Mouse (Mus musculus) neutrophil, adult 5-6 weeks (primary cell): ENCODE measurements around the gene Tomm40l. TPM values are rescaled to one million over a fixed set of nuclear protein-coding genes. Genes with fewer than 3 reads are reported as not detected.
A peak's percentile ranks its signal among the peaks of the same experiment; 100 is the strongest.

Experiments
- ATAC-seq: fragments of 151-379, 151-347 bp; 2 replicates; pipeline ENCODE4 v1.8.0; 2017; ENCODE audit warnings: mild to moderate bottlenecking, moderate TSS enrichment; ENCODE audit not compliant: insufficient number of reproducible peaks, poor library complexity, low FRiP score, severe bottlenecking; ENCODE audit errors: extremely low read depth
- total RNA-seq: library from RNA; stranded (forward); fragments of 200-1000 nt; gene quantifications from 2 replicates; pipeline ENCODE4 v1.2.3, GENCODE M21; 2017

Tomm40l gene
- total RNA-seq, 1 experiment from 2014 or later, result 6.6 TPM

DNA sequence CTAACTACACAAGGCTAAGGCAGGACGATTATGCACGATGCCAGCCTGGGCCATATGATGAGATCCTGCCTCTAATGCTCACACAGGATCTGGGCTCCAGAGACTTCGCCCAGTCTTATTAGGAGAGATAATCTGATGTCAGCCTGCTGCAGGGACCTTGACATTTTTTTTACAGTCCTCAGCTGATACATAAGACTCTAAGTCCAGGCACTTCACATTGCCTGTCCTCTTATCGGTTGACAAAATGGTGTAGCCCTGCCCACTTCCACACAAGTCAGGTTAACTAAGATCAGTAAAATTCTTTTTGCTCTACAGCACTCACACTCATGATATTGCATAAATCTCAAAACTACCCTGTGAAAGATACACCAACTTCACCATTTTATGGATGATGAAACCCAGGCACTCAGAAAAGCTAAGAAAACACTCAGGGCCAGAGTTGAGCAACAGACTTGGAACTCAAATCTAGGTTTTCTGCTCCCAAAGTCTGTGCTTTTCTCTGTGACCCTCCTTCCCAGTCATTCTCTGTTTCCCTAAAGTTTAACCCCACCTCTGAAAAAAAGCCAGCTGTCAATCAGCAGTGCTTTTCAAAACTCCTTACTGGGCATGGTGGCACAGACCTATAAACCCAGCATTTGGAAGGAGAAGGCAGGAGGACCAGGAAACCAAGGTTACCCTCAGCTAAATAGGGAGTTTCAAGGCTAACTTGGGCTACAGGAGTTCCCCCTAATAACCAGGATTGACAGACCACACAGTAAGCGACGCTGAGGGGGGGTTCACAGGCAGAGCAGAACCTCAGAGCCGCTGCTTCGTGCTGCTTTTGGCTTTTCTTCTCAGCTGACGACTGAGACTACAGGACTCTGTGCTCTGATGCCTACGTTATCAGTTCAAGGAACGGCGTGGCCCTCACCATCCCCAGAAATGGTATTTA, 10.8 kb upstream of the Tomm40l start:
- no peak for ATAC-seq

- ATAC-seq, result no peak
Observed at GRCm38 (mm10) chr1:171232348-171232747, 10.0 kb upstream of the Tomm40l start.

GRCm38 (mm10) chr1:171231844-171232243, 9.5 kb upstream of the Tomm40l start:
- no peak for ATAC-seq

GRCm38 (mm10) chr1:171230215-171230614, 7.9 kb upstream of the Tomm40l start:
- no peak for ATAC-seq

DNA sequence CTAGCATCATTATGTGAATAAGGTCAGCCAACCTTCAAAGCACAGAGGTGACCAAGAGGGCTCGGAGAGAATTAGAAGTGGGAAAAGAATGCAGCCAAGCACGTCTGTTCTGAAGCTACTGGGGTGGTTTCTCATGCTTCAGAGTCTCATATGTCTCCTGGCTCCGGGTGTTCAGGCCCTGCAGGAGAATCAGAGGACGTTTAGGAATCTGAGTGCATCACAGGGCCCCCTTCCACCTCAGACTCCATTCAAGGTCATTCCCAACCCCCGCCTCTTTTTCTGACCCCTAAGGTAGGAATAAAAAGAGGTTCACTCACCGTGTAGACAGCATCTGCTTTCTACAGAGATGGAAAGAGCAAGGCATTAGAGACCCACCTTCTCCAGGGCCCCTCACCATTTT, 7.4 kb upstream of the Tomm40l start:
- ATAC-seq, result no peak

- no peak for ATAC-seq
Observed at GRCm38 (mm10) chr1:171227879-171228278, 5.6 kb upstream of the Tomm40l start.

GRCm38 (mm10) chr1:171226780-171227179, 4.5 kb upstream of the Tomm40l start:
- no peak for ATAC-seq

- no peak for ATAC-seq
Observed at GRCm38 (mm10) chr1:171224857-171225256, 2.5 kb upstream of the Tomm40l start, which contains the start of gene Apoa2. Apoa2 (plus strand) TSS chr1:171225054.

DNA sequence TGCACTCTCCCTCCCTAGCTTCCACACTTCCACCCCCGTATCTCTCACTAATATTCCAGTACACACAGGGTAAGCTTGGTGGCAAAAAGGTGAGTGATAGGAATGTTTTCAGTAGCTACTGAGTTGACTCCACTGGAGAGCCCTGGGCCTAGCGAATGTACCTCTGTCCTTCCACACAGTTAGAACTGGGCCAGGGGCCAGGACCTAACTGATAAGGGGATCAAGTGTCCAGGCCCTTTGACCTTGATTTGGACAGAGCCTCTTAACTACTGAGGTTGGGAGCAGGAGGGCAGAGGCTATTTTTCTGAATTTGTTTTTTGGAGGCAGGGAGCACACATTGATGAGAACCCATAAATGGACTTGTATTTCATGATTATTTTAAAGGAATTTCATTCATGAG, 1.5 kb upstream of the Tomm40l start:
- no peak for ATAC-seq

- ATAC-seq, result no peak
Observed at GRCm38 (mm10) chr1:171223168-171223567, 854 bp upstream of the Tomm40l start.

GRCm38 (mm10) chr1:171221281-171222193, 777 bp downstream of the Tomm40l start:
- ATAC-seq, result no peak

DNA sequence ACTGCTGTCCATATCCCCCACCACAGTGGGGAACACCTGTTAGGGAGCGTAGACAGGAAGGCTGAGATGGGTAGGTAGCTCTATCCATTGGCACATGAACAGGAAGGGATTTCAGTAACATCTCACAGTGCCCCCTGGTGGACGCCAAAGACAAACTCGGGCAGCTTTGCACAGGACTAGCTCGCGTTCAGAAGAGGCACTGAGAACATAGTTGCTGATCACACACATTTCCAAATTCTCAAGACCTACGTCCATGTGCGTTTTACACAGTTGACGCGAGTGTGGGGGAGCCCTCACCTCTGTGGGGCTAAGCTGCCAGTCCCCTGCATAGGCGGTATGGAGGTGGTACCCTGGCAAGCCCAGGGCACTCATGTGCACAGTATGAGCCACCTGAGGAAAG, 1.4 kb downstream of the Tomm40l start:
- peak; percentile 20; the same call in 1 of the 2 replicates for ATAC-seq

DNA sequence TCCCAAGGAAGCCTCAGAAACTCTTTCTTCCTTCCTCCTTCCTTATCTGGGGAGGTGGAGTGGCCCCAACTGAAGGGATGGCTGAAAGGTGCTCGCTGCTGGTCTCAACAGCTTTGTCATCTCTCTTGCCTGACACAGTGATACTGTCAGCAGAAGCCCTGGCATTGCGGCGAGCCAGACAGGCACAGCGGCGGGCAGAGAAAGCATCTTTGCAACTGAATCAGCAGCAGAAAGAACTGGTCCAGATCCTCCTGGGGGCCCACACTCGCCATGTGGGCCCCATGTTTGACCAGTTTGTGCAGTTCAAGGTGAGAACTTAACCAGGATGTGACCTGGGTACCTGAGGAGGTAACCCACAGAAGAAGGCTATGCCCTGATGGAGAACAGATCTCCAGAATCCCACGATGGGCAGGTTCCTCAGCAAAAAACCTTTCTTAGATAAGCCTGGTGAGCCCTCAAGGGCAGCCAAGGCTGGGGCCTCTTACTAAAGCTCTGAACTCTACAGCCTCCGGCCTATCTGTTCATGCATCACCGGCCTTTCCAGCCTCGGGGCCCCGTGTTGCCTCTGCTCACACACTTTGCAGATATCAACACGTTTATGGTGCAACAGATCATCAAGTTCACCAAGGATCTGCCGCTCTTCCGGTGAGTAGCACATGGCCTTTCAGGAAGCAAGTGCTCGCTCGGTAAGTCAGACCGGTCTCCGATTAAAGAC, 5.9 kb downstream of the Tomm40l start:
- ATAC-seq, result no peak

- no peak for ATAC-seq
Observed at GRCm38 (mm10) chr1:171213801-171214496, 8.4 kb downstream of the Tomm40l start, which contains the start of gene Nr1i3. Nr1i3 (plus strand) TSS chr1:171213970.

- no peak for ATAC-seq
Observed at GRCm38 (mm10) chr1:171212854-171213253, 9.5 kb downstream of the Tomm40l start.

DNA sequence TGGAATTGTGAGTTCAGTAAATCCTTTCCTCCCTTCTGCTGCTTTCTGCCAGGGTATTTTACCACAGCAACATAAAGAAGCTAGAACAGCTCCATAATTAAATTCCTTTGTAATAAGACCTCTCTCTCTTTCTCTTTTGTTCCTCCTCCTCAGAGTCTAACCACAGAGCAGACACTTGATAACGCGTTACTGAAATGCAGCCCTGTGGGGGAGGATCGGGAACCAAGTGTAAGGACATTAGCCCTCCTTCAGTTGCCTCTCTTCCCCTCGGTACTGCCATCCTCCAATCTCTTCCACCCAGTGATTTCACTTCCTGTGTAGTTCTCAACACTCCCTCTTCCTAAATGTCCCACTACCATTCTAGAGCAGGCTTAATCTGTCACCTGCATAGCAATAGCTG, 12.9 kb downstream of the Tomm40l start:
- ATAC-seq, result no peak

- no peak for ATAC-seq
Observed at GRCm38 (mm10) chr1:171205704-171206493, 16.4 kb downstream of the Tomm40l start.

GRCm38 (mm10) chr1:171204249-171204644, 18.1 kb downstream of the Tomm40l start:
- ATAC-seq, result no peak
